Mouse (Mus musculus) heart, postnatal 0 days (tissue): ENCODE data around the gene Akap2. TPM values are rescaled to one million over a fixed set of nuclear protein-coding genes. Genes with fewer than 3 reads are reported as not detected.

Source experiments
- ATAC-seq: fragments of 200-750 bp; cut with Nextera tagmentation; 2 replicates; pipeline ENCODE4 v1.8.0; 2017; ENCODE audit warnings: low read depth, moderate number of reproducible peaks, moderate library complexity; ENCODE audit not compliant: insufficient read depth
- DNase-seq: peaks from one replicate; pipeline ENCODE4 v3.0.0-alpha.2; 2016; ENCODE audit warnings: low spot score
- H3K27ac ChIP-seq: fragments of 300-500 bp; sonication (generic); 2 replicates; pipeline ENCODE4 v1.5.1; 2014; ENCODE audit warnings: low read depth, mild to moderate bottlenecking
- H3K27me3 ChIP-seq: fragments of 300-500 bp; sonication (generic); 2 replicates; pipeline ENCODE4 v1.6.1; 2014; ENCODE audit warnings: low read length, mixed read lengths; ENCODE audit not compliant: control insufficient read depth, insufficient read depth
- H3K36me3 ChIP-seq: fragments of 300-500 bp; sonication (generic); replicated peaks from 2 replicates; pipeline ENCODE4 v1.6.1; 2014; ENCODE audit warnings: low read length, mixed read lengths; ENCODE audit not compliant: control insufficient read depth, insufficient read depth
- H3K4me1 ChIP-seq: fragments of 300-500 bp; sonication (generic); 2 replicates; pipeline ENCODE4 v1.6.1; 2014; ENCODE audit warnings: antibody characterized with exemption; ENCODE audit not compliant: control insufficient read depth, insufficient read depth
- H3K4me2 ChIP-seq: fragments of 300-500 bp; sonication (generic); 2 replicates; pipeline ENCODE4 v1.6.1; 2014; ENCODE audit warnings: low read depth, mild to moderate bottlenecking, low read length, moderate library complexity
- H3K4me3 ChIP-seq: fragments of 300-500 bp; sonication (generic); 2 replicates; pipeline ENCODE4 v1.5.1; 2014; ENCODE audit warnings: low read depth, low read length
- H3K9ac ChIP-seq: fragments of 300-500 bp; sonication (generic); replicated peaks from 2 replicates; pipeline ENCODE4 v1.6.1; 2014; ENCODE audit warnings: low read depth, low read length, mixed read lengths
- H3K9me3 ChIP-seq: fragments of 300-500 bp; sonication (generic); replicated peaks from 2 replicates; pipeline ENCODE4 v1.6.1; 2016; ENCODE audit warnings: low read length; ENCODE audit not compliant: control insufficient read depth
- CTCF ChIP-seq: IDR thresholded peaks from 2 replicates; pipeline ENCODE4 v1.5.1; 2016; ENCODE audit warnings: antibody characterized with exemption, control low read depth, low read depth
- EP300 ChIP-seq: IDR thresholded peaks from 2 replicates; pipeline ENCODE4 v1.6.1; 2016; ENCODE audit warnings: antibody characterized with exemption, low read depth
- WGBS: fragments of 180-500 bp; shearing (Covaris S2); extraction: QIAGEN DNeasy Blood & Tissue Kit; methylation state at CpG from one replicate; pipeline ENCODE4 v1.1.7; 2014; 5-methylcytosine and 5-hydroxymethylcytosine counted together
- polyA plus RNA-seq: library from polyadenylated mRNA; unstranded; fragments of >200 nt; fragmentation: Nextera tagmentation; extraction: Ambion mirVana; gene quantifications from 2 replicates; pipeline ENCODE4 v1.2.1, GENCODE M21; 2015
- total RNA-seq: library from RNA; depleted of rRNA; stranded (reverse); fragments of >200 nt; gene quantifications from 2 replicates; pipeline ENCODE4 v1.2.3, GENCODE M21; 2014; ENCODE audit warnings: low replicate concordance

Akap2 gene
- total and polyA plus RNA-seq, 2 experiments from 2014 or later, result 37.7 to 64.1 TPM

- Histone ChIP-seq H3K4me1 (peaks cover 25% of the 10 kb centered on the region), H3K27me3 (no peaks in the 10 kb centered on the region), H3K9me3 (no peaks in the 10 kb centered on the region), H3K4me2 (peak overlapping the region; percentile 18; the same call in 1 of the 2 replicates), H3K27ac (peak overlapping the region; percentile 43; the same call in 1 of the 2 replicates), H3K4me3 (no peak overlapping the region), H3K9ac (no peak overlapping the region; the same call in 1 of the 2 replicates), H3K36me3 (peaks cover 5% of the 10 kb centered on the region; the same call in 1 of the 2 replicates)
- ATAC-seq (no peak), DNase-seq (no peak)
- 50% methylated on average over 9 of the region's 9 CpGs for WGBS
- TF ChIP-seq CTCF (no peak), EP300 (no peak)
Observed at GRCm38 (mm10) chr4:57866990-57867389, 149.5 kb downstream of the Akap2 start.

- ATAC-seq, result no peak
- peaks cover 5% of the 10 kb centered on the region; the same call in 1 of the 2 replicates for H3K36me3 ChIP-seq
- H3K4me3 ChIP-seq, result no peak overlapping the region
- H3K27ac ChIP-seq, result 0 out of 2 replicates have a peak overlapping the region, but pooled peaks have one; percentile 43
- TF ChIP-seq EP300, result no peak
- TF ChIP-seq CTCF, result no peak
- H3K4me2 ChIP-seq, result peak overlapping the region; percentile 18; the same call in 1 of the 2 replicates
- DNase-seq, result no peak
- no peaks in the 10 kb centered on the region for H3K9me3 ChIP-seq
- H3K27me3 ChIP-seq, result no peaks in the 10 kb centered on the region
- 56% methylated on average over 10 of the region's 10 CpGs for WGBS
- peaks cover 20% of the 10 kb centered on the region for H3K4me1 ChIP-seq
- no peak overlapping the region for H3K9ac ChIP-seq
Observed at GRCm38 (mm10) chr4:57867454-57867853, 150.0 kb downstream of the Akap2 start.

- no peak overlapping the region for H3K4me2 ChIP-seq
- no peak overlapping the region for H3K27ac ChIP-seq
- TF ChIP-seq CTCF (no peak), EP300 (no peak)
- ATAC-seq, result no peak
- H3K4me3 ChIP-seq, result no peak overlapping the region
- H3K4me1 ChIP-seq, result peaks cover 20% of the 10 kb centered on the region
- no peaks in the 10 kb centered on the region for H3K27me3 ChIP-seq
- no peak for DNase-seq
- no peak overlapping the region for H3K9ac ChIP-seq
- H3K36me3 ChIP-seq, result peaks cover 19% of the 10 kb centered on the region
- 85% methylated on average over 5 of the region's 5 CpGs for WGBS
- H3K9me3 ChIP-seq, result no peaks in the 10 kb centered on the region
Observed at GRCm38 (mm10) chr4:57879137-57879536, 161.7 kb downstream of the Akap2 start.

GRCm38 (mm10) chr4:57879804-57880357 is 162.4 kb downstream of the Akap2 start:
- Histone ChIP-seq H3K4me3 (no peak overlapping the region), H3K4me1 (peaks cover 26% of the 10 kb centered on the region), H3K36me3 (peaks cover 19% of the 10 kb centered on the region), H3K9ac (no peak overlapping the region), H3K9me3 (no peaks in the 10 kb centered on the region), H3K27me3 (no peaks in the 10 kb centered on the region), H3K27ac (no peak overlapping the region), H3K4me2 (no peak overlapping the region)
- DNase-seq, result peak; percentile 76
- no peak for ATAC-seq
- TF ChIP-seq CTCF, result peak; percentile 88
- no peak for TF ChIP-seq EP300
- WGBS, result 21% methylated on average over 6 of the region's 6 CpGs

GRCm38 (mm10) chr4:57883520-57884421 is 166.3 kb downstream of the Akap2 start:
- DNase-seq, result peak; percentile 57
- Histone ChIP-seq H3K4me3 (no peak overlapping the region), H3K27ac (peak overlapping the region; percentile 26), H3K4me1 (peaks cover 41% of the 10 kb centered on the region), H3K9ac (no peak overlapping the region), H3K27me3 (no peaks in the 10 kb centered on the region), H3K9me3 (no peaks in the 10 kb centered on the region), H3K36me3 (peaks cover 18% of the 10 kb centered on the region), H3K4me2 (no peak overlapping the region)
- 38% methylated on average over 7 of the region's 7 CpGs for WGBS
- peak; percentile 28 for ATAC-seq
- TF ChIP-seq EP300, result no peak
- no peak for TF ChIP-seq CTCF
